Mouse (Mus musculus) adrenal gland, adult (tissue): ENCODE measurements around the gene Hmga1.

Experiments used
- DNase-seq, 2 experiments: peaks; one replicate each; pipeline ENCODE4 v3.0.0; 2022 to 2023; ENCODE audit warnings: low spot score in 1 of 2; ENCODE audit not compliant: inconsistent age in 2 of 2

The Hmga1 gene

DNA sequence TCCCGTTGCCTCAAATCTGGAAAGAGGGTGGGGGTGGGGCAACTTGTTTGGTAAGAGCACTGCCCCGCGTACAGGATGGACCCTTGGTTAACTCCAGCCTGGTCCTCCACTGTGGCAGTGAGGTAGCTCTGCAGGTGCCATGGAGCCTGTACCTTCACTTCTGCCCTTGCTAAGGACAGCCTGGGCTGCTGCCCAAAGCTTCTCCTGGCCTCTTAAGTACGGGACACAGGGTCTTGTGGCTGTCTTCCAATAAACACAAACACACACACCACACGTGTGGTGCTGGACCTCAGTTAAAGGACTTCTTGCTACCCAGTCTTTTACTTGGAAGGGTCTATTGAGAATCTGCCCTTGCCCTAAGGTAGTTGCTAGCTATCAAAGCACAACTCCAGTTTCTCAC is 2.5 kb downstream of the Hmga1 start:
- no peak for DNase-seq

DNA sequence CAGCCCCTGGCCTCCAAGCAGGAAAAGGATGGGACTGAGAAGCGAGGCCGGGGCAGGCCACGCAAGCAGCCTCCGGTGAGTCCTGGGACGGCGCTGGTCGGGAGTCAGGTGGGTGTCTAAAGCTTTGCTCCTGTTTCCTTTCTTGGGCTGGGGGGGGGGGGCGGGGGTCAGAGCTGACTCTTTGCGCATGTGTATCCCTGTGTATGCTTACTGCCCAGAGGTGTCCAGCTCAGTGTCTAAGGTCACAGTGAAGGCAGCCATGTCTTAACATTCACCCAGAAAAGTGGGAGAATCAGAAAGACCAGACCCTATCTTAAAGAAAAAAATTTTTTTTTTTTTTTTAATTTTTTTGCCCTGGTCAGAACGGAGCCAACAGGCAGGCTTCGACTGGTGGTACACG is 3.3 kb downstream of the Hmga1 start:
- no peak for DNase-seq

DNA sequence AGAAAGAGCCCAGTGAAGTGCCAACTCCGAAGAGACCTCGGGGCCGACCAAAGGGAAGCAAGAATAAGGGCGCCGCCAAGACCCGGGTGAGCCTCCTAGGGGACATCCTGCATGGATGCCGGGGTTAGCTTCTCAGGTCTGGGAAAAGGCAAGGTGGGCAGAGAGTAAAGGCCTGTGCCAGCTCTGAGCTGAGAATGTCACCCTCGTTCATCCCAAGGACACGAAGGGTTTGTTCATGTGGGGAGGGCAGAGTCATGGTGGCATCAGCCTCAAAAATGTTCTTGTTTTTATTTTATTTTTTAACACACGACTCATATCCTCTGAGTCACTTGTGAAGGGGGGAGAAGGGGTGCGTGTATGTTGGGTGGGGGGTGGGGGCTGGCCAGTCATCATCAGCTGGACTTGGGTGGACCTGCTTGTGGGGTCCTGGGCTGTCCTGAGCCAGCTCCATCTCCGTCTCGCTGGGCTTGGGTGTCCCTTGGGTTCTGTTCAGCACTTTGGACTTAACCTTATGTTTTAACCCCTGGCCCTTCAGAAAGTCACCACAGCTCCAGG is 4.7 kb downstream of the Hmga1 start:
- peak; percentile 41 to 64 for DNase-seq

DNA sequence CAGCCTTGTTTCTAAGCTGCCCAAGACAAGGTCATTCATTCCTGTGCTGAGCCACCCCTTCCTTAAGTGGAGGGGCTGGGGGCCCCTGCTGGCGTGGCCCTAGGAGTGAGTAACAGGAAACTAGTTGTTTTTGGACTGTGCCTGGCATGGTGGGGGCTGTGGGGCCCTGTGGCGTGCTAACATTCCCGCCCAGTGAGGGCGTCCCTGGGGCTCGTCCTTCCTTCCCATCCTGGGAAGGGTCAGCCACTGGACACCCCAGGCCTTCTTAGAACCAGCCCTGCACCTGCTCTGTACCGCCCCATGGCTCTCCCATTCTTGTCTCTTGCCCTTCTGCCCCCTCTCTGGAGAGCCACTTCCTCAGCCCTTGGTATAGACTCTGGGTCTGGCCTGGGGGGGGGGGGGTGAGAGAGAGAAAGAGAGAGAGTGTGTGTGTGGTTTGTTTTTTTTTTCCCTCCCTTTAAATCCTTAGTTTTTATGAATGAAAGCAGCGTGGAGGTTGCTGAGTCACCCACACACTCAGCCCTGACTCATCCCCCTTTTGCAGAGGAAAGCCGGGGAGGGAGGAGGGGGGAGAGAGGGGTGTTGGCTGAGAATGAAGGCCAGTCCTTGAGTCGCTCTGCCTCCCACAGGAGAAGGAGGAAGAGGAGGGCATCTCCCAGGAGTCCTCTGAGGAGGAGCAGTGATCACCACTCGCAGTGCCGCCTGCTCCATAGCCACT is 5.7 kb downstream of the Hmga1 start:
- DNase-seq = peak; percentile 90 to 95

DNA sequence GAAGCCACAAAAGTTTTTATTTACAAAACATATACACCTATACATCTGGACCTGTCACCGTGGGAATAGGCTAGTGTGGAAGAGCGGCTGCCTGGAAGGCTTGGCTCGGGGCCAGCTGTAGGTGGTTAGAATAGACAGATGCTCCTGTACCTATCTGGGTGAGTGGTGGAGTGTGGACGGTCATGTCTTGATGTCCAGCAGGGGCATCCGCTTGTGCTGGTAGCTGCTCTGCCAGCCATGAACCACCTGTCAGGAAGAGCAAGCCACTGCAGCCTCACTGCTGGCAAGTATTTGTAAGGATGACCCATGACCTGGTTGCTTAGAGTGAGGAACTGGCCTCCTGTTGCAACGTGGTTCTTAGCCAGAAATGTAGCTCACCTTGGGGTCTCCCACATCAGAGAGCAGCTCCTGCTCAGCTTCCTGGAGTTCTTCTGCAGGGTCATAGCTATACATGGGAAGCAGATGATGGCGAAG is 7.5 kb downstream of the Hmga1 start:
- no peak for DNase-seq

DNA sequence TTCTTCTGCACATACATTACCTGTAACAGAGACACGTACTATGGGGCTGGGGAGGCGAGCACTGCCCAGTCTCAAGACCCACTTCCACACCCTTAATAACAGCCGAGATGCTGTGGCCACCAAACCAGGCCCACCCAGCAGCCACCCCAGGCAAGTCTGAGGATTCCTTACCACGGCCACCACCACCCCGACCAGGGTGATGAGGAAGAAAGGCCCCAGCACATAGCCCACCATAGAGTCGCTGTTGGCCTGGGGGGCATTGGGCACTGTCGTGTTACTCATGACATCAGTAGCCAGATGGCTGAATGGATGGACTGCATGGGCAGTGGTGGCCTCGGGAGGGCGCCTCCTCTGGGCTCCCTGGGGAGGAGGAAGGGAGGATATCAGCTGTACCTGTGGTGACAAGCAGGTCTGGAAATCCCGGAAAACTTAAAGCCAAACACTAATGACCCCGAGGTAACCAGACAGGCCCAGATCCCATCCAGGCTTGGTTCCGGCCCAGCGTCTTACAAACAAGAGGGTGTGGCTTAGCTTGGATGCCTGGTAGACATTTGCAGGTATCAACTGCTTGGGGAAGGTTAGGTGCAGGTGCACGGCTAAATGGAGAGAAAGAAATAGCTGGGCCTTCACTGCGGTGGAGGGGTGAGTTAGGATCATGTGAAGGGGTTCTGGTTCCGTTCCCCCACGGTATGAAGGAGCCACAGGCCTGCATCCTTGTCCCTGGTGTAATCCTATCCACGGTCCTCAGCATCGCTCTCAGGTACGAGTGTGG is 8.3 kb downstream of the Hmga1 start:
- peak in 1 of 2 experiments; percentile 33 for DNase-seq

DNA sequence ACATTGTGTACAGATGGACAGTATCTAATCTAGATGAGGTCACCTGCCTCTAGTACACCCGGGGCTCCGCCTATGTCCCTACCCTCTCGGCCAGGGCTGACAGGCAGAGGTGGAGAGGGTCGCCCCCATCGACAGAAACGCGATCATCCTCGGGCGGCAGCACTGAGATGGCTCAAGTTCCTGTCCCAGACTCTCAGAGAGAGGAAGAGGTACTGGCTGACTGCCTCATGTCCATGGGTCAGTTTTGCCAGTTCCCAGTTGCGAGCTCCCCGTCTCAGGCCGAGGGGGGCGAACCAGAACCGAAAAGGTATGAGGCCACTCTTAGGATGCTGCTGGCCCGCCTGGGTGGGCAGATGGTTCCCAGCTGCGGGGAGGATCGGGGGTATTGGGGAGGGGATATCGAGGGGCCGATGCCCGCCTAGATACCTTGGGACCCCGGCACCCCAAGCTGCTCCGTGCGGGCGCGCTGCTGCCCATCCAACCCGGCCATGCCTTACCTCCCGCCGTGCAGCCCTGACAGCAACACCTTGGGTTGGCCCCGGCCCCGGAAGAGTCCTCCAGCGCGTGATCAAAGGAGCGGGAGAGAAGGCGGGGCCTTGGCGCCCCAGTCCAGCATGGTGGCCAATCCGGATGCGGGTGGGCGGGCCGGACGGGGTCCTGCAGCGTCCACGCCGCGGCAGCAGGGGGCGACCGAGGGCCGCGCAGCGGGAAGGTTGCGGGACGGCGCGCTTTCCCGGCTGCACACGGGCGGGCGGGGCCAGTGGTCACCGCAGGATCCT is 9.1 kb downstream of the Hmga1 start, which contains the start of gene AI413582:
Gene AI413582 (minus strand): TSS at position 594 of the 779 bp plus-strand sequence.
- peak; percentile 97 to 99 for DNase-seq

DNA sequence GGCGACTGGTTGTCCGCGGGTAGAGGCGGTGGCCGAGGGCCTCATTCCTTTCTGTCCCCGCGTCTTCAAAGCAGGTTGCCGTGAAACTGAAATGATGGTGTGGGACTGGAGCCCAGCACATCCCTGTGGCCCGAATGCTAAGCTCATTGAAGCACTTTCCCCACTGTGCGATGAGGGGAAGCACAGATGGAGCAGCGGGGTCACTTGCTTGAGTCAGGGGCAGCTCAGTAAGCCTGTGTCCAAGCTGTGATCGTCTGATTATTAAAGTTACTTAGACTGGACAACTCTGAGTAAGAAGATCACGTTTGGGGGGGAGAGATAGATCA is 9.6 kb downstream of the Hmga1 start:
- DNase-seq = no peak

DNA sequence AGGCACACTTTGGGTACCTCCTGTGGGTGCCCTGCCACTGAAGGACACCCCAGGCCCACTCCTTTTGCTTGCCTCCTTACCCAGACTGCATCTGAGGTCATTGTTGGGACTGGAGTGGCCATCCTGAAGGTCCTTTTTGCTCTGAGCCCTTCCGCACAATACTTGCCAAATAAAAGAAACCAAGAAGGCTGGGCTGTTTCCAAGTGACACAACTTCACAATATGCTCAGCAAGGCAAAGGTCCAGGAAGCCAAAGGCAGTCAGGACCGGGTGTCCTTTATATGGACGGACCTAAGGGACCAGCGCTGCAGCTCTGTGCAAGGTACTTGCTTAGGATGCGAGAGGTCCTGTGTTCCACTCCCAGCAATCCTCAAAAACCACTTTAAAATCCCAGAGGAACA is 11.9 kb downstream of the Hmga1 start:
- no peak for DNase-seq

DNA sequence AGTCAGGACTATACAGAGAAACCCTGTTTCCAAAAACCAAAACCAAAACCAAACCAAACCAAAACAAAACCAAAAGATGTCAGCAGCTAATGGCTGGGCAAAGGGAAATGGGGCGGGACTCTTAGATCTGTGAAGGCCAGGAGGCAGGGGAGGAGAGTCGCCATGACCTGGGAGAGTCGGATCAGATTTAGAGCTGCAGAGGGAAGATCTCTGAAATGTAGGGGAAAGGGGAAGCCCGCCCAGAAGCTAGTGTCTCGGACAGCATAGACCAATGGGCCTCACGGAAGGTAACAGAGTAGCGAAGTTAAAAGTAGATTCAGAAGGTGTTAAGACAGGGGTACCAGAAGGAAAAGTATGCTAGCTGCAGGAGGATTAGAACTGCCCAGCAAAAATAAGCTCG is 15.0 kb downstream of the Hmga1 start:
- DNase-seq = peak; percentile 30 to 73

DNA sequence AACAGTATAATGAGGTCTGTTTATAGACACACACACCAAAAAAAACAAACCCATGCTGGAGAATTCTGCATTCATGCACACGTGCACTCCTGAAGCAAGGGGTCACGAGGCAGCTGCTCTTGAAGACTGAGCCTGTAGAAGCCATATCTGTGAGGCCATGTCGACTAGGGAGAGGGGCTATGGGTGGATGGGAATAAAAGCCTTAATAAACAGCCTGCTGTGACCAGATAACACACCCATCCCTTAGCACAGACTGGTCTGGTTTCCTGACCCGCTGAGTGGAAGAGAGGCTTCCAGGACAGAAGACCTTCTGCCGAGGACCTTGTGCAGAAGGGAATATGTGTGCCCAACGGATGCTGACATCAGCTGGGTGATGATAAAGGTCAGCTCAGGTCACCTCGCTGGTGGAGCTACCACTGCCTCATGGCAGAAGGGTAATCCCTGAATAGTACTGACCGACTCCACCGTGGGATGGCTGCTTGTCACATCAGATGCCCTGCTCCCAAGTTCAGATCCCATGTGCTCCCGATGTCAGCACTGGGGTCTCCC is 17.5 kb downstream of the Hmga1 start:
- no peak for DNase-seq

DNA sequence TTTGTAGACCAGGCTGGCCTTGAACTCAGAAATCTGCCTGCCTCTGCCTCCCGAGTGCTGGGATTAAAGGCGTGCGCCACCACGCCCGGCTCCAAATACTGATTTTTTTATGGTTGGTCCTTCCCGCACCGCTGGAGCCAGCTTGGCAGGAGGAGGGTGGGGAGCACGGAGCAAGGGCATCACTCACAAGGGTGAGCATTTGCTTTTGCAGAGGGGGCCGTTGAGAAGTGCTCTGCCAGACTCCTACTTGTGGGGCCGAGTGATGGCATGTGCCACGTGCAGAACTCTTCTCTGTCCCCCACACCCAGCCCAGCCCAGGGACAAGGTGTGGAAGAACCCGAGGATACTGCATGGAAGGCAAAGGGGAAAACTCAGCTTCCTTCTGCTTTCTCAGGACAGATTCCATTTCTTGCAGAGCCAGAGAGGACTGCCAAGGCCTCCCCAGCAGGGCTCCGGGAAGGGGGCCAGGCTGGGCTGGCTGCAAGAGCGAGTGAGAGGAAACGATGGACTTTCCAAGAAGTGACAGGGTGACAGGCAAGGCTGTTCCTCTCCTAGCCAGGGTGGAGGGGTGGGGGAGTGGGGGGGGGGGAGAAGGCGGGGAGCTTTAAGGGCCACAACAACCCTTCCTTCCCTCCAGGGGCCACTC is 18.3 kb downstream of the Hmga1 start:
- DNase-seq = peak; percentile 43 to 83

DNA sequence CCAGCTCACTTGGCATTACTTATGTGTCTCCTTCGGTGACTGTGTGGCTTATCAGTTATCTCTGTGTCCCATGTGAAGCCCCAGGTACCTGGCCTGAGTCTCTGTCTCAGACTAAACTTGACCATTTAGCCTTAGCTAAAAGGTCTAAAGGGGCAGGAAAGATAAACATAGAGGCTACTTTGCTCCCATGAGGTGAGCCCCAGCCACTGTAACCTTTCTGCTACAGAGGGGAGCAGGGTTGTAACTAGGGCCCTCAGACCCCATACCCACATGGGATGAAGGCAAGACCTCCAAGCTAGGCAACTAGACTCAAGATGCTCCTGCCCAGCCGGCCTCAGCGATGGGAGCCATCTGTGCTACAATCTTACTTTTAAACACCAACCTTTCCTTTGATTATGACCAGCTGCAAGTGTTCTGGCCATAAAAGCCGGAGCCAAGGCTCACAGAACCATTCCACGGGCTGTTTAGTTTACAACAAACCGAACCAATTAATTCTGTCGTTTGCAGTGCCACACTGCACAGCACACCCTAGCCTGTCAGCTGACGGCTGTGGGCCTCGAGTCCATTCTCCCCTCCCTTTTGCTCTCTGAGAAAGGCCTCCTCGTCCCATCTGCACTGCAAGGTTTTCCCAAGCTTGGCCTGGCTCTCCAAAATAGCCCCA is 18.9 kb downstream of the Hmga1 start:
- no peak for DNase-seq

DNA sequence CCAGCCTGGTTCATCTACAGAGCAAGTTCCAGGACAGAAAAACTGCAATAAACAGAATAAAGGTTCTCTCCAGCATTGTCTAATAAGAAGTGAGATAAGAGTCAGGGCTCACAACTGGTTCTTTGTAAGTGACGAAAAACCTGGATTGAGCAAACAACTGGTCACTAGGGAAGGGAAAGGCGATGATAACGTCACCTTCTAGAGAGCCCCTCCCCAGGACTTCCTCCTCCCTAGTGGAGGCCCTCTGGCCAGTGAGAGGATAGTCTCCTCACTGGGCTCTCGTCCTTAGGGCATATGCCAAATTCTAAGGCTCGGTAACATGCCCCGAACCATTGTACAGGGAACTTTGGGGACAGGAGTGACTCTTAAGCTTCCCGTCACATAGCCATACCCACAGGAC is 19.8 kb downstream of the Hmga1 start:
- no peak for DNase-seq

DNA sequence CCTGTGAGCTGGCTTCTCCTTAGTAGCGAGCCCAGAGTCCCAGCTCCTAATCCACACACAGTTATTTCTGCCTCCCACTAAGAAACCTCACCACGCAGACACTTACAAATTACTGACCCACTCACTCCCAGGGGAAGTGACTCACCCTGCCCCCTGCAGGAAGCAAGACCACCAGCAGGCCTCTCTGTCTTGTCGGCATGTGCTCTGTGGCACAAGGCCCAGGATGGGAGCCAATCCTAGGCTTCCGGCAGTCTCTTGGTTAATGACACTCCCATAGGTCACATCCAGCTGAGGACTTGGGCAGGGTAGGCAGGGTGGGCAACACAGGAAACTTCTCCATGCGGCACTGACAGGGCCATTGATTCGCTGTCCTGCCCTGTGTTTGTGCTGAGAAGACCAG is 21.2 kb downstream of the Hmga1 start:
- no peak for DNase-seq

DNA sequence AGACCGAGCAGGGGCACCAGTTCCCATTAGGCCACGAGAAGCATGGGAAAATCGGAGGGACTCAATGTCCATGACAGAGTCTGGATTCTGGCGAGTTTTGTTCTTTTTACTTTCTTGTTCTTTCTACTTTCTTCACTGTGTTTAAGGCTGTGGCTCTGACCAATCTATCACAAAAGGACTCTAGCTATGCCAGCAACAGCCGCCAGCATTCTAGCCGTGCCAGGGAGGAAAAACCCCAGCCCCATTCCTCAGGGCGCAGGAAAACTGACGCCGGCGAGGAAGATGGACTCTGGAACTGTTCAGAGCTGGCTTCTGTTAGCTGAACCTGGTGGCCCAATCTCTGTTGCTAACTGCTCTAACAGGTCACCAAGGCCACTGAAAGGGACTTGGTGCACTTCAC is 22.2 kb downstream of the Hmga1 start:
- no peak for DNase-seq

DNA sequence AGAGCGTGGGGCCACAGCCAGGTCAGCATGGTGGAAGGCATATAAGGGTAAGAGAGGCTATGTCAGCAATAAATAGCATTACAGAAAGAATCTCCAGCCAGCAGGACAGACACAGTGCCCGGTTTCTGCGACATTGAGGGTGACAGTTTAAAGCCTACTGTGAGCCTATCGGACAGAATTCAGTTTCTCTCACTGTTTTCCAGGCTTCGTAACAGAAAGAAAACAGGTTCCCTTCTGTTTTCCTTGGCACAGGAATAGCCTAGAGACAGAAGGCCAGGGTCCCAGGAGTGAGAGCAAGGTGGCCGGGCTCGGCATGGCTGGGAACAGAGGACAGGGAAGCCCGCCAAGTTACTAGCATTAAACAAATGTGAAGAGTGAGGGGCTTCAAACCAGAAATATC is 23.5 kb downstream of the Hmga1 start:
- DNase-seq = no peak

DNA sequence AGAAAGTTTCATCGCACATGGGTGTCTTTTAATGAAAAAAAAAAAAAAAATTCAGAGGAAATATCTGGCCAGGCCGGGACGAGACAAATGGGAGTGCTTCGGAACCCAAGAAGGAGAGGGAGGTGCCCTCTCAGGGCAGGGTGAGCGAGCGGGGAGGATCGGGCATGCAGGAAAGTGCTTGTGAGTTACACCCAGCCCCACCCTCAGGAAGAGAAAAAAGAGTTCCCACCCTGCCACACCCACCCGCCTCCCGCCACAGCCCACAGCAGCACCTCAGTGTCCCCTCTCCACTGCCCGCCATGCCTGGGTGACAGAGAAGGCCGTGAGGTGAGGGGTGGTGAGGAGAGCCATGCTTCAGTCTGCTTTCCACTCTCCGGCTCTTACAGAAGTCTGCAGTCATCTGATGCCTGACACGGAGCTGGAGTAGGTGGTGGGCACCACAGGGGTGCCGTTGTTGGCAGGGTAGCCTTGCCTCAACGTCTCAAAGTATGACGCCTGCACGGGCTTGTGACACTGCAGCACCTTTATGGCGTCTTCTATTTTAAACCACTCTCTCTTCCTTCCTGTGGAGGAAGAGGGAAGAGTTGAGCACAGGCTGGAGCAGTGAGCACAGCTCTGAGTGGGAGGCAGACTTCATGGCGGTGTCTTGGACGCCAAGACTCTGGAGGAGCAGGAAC is 24.2 kb downstream of the Hmga1 start:
- no peak for DNase-seq

DNA sequence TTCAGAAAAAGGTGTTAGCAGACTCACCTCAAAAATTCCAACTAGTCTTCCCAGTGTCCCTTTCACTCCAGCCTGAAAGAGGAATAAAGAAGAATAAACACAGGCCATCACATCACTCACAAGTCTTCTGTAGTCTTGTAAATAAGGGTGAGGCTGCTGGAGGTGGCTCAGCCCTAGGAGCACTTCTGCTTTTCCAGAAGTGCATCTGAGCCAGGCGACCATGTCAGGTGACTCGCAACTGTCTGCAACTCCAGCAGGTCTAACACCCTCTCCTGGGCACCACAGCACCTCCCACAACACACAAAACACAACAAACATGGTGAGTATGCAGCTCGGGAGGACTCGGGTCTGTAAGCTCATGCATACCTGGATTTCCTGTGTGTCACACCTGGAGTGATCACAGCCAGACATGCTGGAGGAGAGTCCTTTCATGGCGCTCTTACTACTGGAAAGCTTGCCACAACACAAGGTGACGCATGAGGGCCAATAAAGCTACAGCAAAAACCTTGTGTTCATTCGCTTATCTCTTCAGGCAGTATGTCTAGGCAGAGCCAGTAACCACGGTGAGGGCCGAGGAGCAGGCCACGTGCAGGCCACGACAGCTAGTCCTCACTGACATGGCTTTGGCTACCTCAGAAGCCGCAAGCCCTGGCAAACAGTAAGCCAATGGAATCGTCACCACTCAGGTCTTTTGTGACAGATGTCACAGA is 27.0 kb downstream of the Hmga1 start:
- no peak for DNase-seq
